Mouse (Mus musculus) lung, embryonic 16.5 days (tissue): ENCODE measurements around the gene Tbc1d10c. TPM values are rescaled to one million over a fixed set of nuclear protein-coding genes. Genes with fewer than 3 reads are reported as not detected.
A peak's percentile ranks its signal among the peaks of the same experiment; 100 is the strongest.

Experiments used
- ATAC-seq: fragments of 200-750 bp; cut with Nextera tagmentation; 2 replicates; pipeline ENCODE4 v1.8.0; 2017; ENCODE audit warnings: low read depth, mild to moderate bottlenecking, moderate library complexity
- H3K27ac ChIP-seq: fragments of 300-500 bp; sonication (generic); 2 replicates; pipeline ENCODE4 v1.5.1; 2014; ENCODE audit warnings: mild to moderate bottlenecking, control low read depth, low read length
- H3K27me3 ChIP-seq: fragments of 300-500 bp; sonication (generic); 2 replicates; pipeline ENCODE4 v1.6.1; 2014; ENCODE audit warnings: low read depth, low read length, mixed read lengths; ENCODE audit not compliant: control insufficient read depth, insufficient read depth
- H3K36me3 ChIP-seq: fragments of 300-500 bp; sonication (generic); 2 replicates; pipeline ENCODE4 v1.6.1; 2014; ENCODE audit warnings: low read length; ENCODE audit not compliant: control insufficient read depth, insufficient read depth
- H3K4me1 ChIP-seq: fragments of 300-500 bp; sonication (generic); replicated peaks from 2 replicates; pipeline ENCODE4 v1.6.1; 2014; ENCODE audit warnings: low read length, mixed read lengths; ENCODE audit not compliant: control insufficient read depth, insufficient read depth
- H3K4me2 ChIP-seq: fragments of 300-500 bp; sonication (generic); 2 replicates; pipeline ENCODE4 v1.6.1; 2014; ENCODE audit warnings: low read depth, low read length, control low read depth
- H3K4me3 ChIP-seq: fragments of 300-500 bp; sonication (generic); 2 replicates; pipeline ENCODE4 v1.5.1; 2014; ENCODE audit warnings: mild to moderate bottlenecking, low read length, control low read depth
- H3K9ac ChIP-seq: fragments of 300-500 bp; sonication (generic); 2 replicates; pipeline ENCODE4 v1.6.1; 2014; ENCODE audit warnings: low read length, control low read depth
- H3K9me3 ChIP-seq: fragments of 300-500 bp; sonication (generic); 2 replicates; pipeline ENCODE4 v1.6.1; 2016; ENCODE audit warnings: low read length; ENCODE audit not compliant: control insufficient read depth
- WGBS: fragments of 180-500 bp; shearing (Covaris S2); extraction: QIAGEN DNeasy Blood & Tissue Kit; methylation state at CpG from one replicate; pipeline ENCODE4 v1.1.7; 2014; 5-methylcytosine and 5-hydroxymethylcytosine counted together
- polyA plus RNA-seq: library from polyadenylated mRNA; unstranded; fragments of >200 nt; fragmentation: Nextera tagmentation; extraction: Ambion mirVana; gene quantifications from 2 replicates; pipeline ENCODE4 v1.2.1, GENCODE M21; 2015

Tbc1d10c gene
- polyA plus RNA-seq, 1 experiment from 2014 or later, result 4.0 TPM

GRCm38 (mm10) chr19:4217855-4218254, 26.8 kb upstream of the Tbc1d10c start:
- WGBS, result 42% methylated on average over 3 of the region's 3 CpGs
- H3K36me3 ChIP-seq, result no peaks in the 10 kb centered on the region
- H3K27me3 ChIP-seq, result no peaks in the 10 kb centered on the region
- H3K9ac ChIP-seq, result no peak overlapping the region
- H3K4me1 ChIP-seq, result peaks cover 49% of the 10 kb centered on the region
- ATAC-seq, result no peak
- H3K4me2 ChIP-seq, result no peak overlapping the region
- no peak overlapping the region for H3K4me3 ChIP-seq
- no peaks in the 10 kb centered on the region for H3K9me3 ChIP-seq
- no peak overlapping the region for H3K27ac ChIP-seq

GRCm38 (mm10) chr19:4217140-4217539, 26.1 kb upstream of the Tbc1d10c start:
- Histone ChIP-seq H3K9me3 (no peaks in the 10 kb centered on the region), H3K4me2 (peak overlapping the region; percentile 94), H3K9ac (peak overlapping the region; percentile 12; the same call in 1 of the 2 replicates), H3K4me1 (peaks cover 56% of the 10 kb centered on the region), H3K4me3 (no peak overlapping the region; the same call in 1 of the 2 replicates), H3K27me3 (no peaks in the 10 kb centered on the region), H3K27ac (no peak overlapping the region), H3K36me3 (no peaks in the 10 kb centered on the region)
- peak; percentile 12; the same call in 1 of the 2 replicates for ATAC-seq
- 10% methylated on average over 5 of the region's 5 CpGs for WGBS

DNA sequence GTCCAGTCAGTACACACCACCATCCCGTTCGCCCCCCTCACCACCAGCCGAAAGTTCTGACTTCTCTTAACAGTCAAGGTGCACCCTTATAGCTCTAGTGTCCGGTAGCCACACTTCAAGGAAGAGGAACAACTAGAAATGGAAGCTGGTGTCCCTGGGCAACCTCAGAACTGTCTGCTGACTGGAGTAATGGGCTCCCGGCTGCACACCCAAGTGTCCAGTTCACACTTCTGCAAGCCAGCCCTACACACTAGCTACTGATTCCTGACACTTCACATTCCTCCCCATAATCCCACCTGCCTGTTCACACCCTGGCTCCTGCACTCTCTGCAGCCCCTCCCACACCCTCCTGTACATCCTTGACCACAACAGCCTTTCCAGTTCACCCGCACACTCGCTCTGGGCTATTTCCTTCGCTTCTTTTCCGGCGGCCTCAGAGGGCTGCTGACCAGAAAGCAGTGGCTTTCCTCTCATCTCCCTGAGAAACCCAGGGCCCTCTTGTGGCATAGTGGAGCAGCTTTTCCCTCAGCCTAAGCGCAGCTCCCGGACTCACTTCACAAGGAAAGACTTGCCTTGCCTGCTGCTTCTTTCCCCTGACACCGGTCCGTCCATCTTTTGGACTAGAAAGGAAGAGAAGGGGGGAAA, 25.1 kb upstream of the Tbc1d10c start:
- H3K27ac ChIP-seq, result peak overlapping the region; percentile 17
- H3K4me1 ChIP-seq, result peaks cover 55% of the 10 kb centered on the region
- peak overlapping the region; percentile 12 for H3K9ac ChIP-seq

GRCm38 (mm10) chr19:4215451-4215840, 24.4 kb upstream of the Tbc1d10c start:
- H3K27ac ChIP-seq, result peak overlapping the region; percentile 96
- H3K9me3 ChIP-seq, result no peaks in the 10 kb centered on the region
- WGBS, result under 1% methylated on average over 21 of the region's 21 CpGs
- no peaks in the 10 kb centered on the region for H3K27me3 ChIP-seq
- H3K4me1 ChIP-seq, result peaks cover 48% of the 10 kb centered on the region
- H3K4me2 ChIP-seq, result peak overlapping the region; percentile 94
- ATAC-seq, result no peak
- peak overlapping the region; percentile 80 for H3K4me3 ChIP-seq
- peak overlapping the region; percentile 92 for H3K9ac ChIP-seq
- H3K36me3 ChIP-seq, result no peaks in the 10 kb centered on the region

More for the DNA sequence above, 25.1 kb upstream of the Tbc1d10c start:
- peak overlapping the region; percentile 34 for H3K4me3 ChIP-seq
- H3K27me3 ChIP-seq, result no peaks in the 10 kb centered on the region
- no peaks in the 10 kb centered on the region for H3K36me3 ChIP-seq
- WGBS, result 12% methylated on average over 14 of the region's 14 CpGs
- ATAC-seq, result peak; percentile 27; the same call in 1 of the 2 replicates
- H3K9me3 ChIP-seq, result no peaks in the 10 kb centered on the region
- H3K4me2 ChIP-seq, result peak overlapping the region; percentile 94

- ATAC-seq, result peak; percentile 51
- no peaks in the 10 kb centered on the region for H3K9me3 ChIP-seq
- H3K36me3 ChIP-seq, result no peaks in the 10 kb centered on the region
- peak overlapping the region; percentile 80 for H3K4me3 ChIP-seq
- H3K4me2 ChIP-seq, result peak overlapping the region; percentile 94
- H3K9ac ChIP-seq, result peak overlapping the region; percentile 92
- peak overlapping the region; percentile 96 for H3K27ac ChIP-seq
- H3K27me3 ChIP-seq, result no peaks in the 10 kb centered on the region
- peaks cover 43% of the 10 kb centered on the region for H3K4me1 ChIP-seq
- WGBS, result under 1% methylated on average over 58 of the region's 81 CpGs
Observed at GRCm38 (mm10) chr19:4214771-4215450, 23.8 kb upstream of the Tbc1d10c start.

DNA sequence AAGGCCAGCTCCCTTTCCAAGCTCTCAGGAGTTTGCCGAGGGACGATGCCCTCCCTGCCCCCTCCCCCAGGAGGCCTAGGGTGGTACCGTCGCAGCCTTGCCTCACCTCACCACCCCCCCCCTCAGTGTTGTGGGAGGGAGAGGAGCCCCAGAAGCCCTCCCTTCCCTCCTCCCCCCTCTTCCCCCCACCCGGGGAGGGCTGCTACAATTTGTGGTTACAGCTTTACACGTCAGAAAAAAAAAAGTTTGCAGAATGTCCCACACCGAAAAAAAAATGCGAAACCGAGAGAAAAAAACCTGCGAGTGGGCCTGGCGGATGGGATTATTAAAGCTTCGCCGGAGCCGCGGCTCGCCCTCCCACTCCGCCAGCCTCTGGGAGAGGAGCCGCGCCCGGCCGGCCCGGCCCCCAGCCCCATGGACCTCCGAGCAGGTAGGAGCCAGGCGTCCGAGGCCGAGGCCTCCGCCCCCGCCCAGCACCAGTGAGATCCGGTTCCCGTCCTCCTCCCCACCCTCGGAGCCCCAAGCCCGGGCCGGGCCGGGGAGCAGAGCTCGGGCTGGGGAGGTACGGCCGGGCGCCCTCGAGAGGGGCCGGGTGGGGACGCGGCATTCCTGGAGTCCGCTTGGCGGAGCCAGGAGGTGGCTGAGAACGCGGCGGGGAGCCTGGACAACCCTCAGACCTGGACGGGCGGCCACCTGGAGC, 23.1 kb upstream of the Tbc1d10c start, which contains the start of the genes Clcf1 and AC109138.7:
TSS of gene Clcf1 (plus strand) at position 168 of the 700 bp plus-strand sequence.
TSS of gene AC109138.7 (plus strand) at position 287 of the 700 bp plus-strand sequence.
- peak; percentile 59 for ATAC-seq
- Histone ChIP-seq H3K36me3 (no peaks in the 10 kb centered on the region), H3K27me3 (no peaks in the 10 kb centered on the region), H3K9me3 (no peaks in the 10 kb centered on the region), H3K4me3 (peak within 1 kb of the TSS; percentile 80), H3K27ac (peak within 1 kb of the TSS; percentile 96), H3K9ac (peak within 1 kb of the TSS; percentile 92), H3K4me1 (peaks cover 42% of the 10 kb centered on the region), H3K4me2 (peak within 1 kb of the TSS; percentile 94)
- 1% methylated on average over 47 of the region's 49 CpGs for WGBS

- Histone ChIP-seq H3K27ac (peak overlapping the region; percentile 96), H3K9ac (peak overlapping the region; percentile 92), H3K36me3 (no peaks in the 10 kb centered on the region), H3K27me3 (no peaks in the 10 kb centered on the region), H3K9me3 (no peaks in the 10 kb centered on the region), H3K4me3 (peak overlapping the region; percentile 80), H3K4me2 (peak overlapping the region; percentile 94), H3K4me1 (peaks cover 40% of the 10 kb centered on the region)
- 10% methylated on average over 9 of the region's 9 CpGs for WGBS
- ATAC-seq, result peak; percentile 11; the same call in 1 of the 2 replicates
Observed at GRCm38 (mm10) chr19:4213524-4213974, 22.5 kb upstream of the Tbc1d10c start.

DNA sequence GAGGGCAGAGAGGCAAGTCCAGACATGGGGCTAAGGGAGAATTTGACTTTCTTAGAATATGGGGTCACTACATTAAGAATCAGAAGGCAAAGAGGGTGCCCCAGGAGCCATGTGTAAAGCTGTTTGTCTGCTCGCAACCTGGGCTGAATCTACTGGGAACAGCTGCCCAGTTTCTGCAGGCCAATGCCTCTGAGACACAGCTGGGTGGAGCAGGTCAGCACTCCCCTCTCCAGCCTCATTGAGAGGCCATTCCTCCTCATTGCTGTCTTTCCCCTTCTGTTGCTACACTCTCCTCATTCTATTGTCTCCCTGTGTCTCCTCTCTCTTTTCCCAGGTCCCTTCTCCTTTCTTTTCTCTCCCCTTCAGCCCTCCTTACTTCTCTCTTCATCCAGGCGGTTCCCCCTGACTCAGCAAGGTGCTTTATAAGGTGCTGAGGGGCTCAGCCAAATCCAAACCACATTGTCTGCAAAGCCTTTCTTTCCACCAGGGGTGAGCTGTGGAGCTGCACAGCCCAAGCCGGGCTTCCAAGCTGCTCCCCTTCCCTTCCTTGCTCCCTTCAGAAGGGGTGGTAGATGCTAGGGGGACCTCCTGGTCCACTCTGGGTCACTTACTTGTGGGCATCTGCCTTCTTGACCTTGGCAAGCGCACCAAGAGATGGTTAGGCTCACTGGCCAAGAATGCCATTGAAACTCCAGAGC, 21.0 kb upstream of the Tbc1d10c start:
- Histone ChIP-seq H3K9ac (no peak overlapping the region), H3K9me3 (no peaks in the 10 kb centered on the region), H3K36me3 (no peaks in the 10 kb centered on the region), H3K4me2 (no peak overlapping the region), H3K4me3 (no peak overlapping the region), H3K4me1 (peaks cover 32% of the 10 kb centered on the region), H3K27ac (no peak overlapping the region), H3K27me3 (no peaks in the 10 kb centered on the region)
- WGBS, result 47% methylated on average over 4 of the region's 4 CpGs
- ATAC-seq, result no peak
